Mouse (Mus musculus) heart, postnatal 0 days (tissue): Measurements from ENCODE around the gene Rapgef2. TPM values are rescaled to one million over a fixed set of nuclear protein-coding genes. Genes with fewer than 3 reads are reported as not detected.

ENCODE experiments used
- ATAC-seq: fragments of 200-750 bp; cut with Nextera tagmentation; 2 replicates; pipeline ENCODE4 v1.8.0; 2017; ENCODE audit warnings: low read depth, moderate number of reproducible peaks, moderate library complexity; ENCODE audit not compliant: insufficient read depth
- DNase-seq: peaks from one replicate; pipeline ENCODE4 v3.0.0-alpha.2; 2016; ENCODE audit warnings: low spot score
- H3K27ac ChIP-seq: fragments of 300-500 bp; sonication (generic); 2 replicates; pipeline ENCODE4 v1.5.1; 2014; ENCODE audit warnings: low read depth, mild to moderate bottlenecking
- H3K27me3 ChIP-seq: fragments of 300-500 bp; sonication (generic); 2 replicates; pipeline ENCODE4 v1.6.1; 2014; ENCODE audit warnings: low read length, mixed read lengths; ENCODE audit not compliant: control insufficient read depth, insufficient read depth
- H3K36me3 ChIP-seq: fragments of 300-500 bp; sonication (generic); replicated peaks from 2 replicates; pipeline ENCODE4 v1.6.1; 2014; ENCODE audit warnings: low read length, mixed read lengths; ENCODE audit not compliant: control insufficient read depth, insufficient read depth
- H3K4me1 ChIP-seq: fragments of 300-500 bp; sonication (generic); 2 replicates; pipeline ENCODE4 v1.6.1; 2014; ENCODE audit warnings: antibody characterized with exemption; ENCODE audit not compliant: control insufficient read depth, insufficient read depth
- H3K4me2 ChIP-seq: fragments of 300-500 bp; sonication (generic); 2 replicates; pipeline ENCODE4 v1.6.1; 2014; ENCODE audit warnings: low read depth, mild to moderate bottlenecking, low read length, moderate library complexity
- H3K4me3 ChIP-seq: fragments of 300-500 bp; sonication (generic); 2 replicates; pipeline ENCODE4 v1.5.1; 2014; ENCODE audit warnings: low read depth, low read length
- H3K9ac ChIP-seq: fragments of 300-500 bp; sonication (generic); replicated peaks from 2 replicates; pipeline ENCODE4 v1.6.1; 2014; ENCODE audit warnings: low read depth, low read length, mixed read lengths
- H3K9me3 ChIP-seq: fragments of 300-500 bp; sonication (generic); replicated peaks from 2 replicates; pipeline ENCODE4 v1.6.1; 2016; ENCODE audit warnings: low read length; ENCODE audit not compliant: control insufficient read depth
- CTCF ChIP-seq: IDR thresholded peaks from 2 replicates; pipeline ENCODE4 v1.5.1; 2016; ENCODE audit warnings: antibody characterized with exemption, control low read depth, low read depth
- EP300 ChIP-seq: IDR thresholded peaks from 2 replicates; pipeline ENCODE4 v1.6.1; 2016; ENCODE audit warnings: antibody characterized with exemption, low read depth
- WGBS: fragments of 180-500 bp; shearing (Covaris S2); extraction: QIAGEN DNeasy Blood & Tissue Kit; methylation state at CpG from one replicate; pipeline ENCODE4 v1.1.7; 2014; 5-methylcytosine and 5-hydroxymethylcytosine counted together
- polyA plus RNA-seq: library from polyadenylated mRNA; unstranded; fragments of >200 nt; fragmentation: Nextera tagmentation; extraction: Ambion mirVana; gene quantifications from 2 replicates; pipeline ENCODE4 v1.2.1, GENCODE M21; 2015
- total RNA-seq: library from RNA; depleted of rRNA; stranded (reverse); fragments of >200 nt; gene quantifications from 2 replicates; pipeline ENCODE4 v1.2.3, GENCODE M21; 2014; ENCODE audit warnings: low replicate concordance

The Rapgef2 gene
- total and polyA plus RNA-seq, 2 experiments from 2014 or later = 3.5 to 30.3 TPM

DNA sequence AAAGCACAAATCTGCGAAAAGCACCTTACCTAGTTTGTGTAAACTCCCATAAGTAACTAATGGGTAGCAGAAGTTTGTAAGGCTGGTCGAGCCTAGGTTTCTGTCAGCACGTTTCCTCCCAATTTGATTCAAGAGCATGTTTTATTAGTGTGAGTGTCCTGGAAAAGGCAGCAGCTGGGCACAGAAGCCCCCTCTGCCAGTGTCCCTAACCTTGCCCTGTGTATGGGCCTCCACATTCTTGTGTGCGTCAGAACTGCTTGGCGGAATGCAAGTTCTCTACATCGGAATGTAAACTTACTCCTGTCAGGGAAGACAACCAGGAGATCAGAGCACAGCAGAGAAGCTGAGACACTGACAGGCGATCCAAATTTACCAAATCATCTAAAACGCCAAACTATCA lies 106.2 kb downstream of the Rapgef2 start:
- 19% methylated on average over 8 of the region's 8 CpGs for WGBS

DNA sequence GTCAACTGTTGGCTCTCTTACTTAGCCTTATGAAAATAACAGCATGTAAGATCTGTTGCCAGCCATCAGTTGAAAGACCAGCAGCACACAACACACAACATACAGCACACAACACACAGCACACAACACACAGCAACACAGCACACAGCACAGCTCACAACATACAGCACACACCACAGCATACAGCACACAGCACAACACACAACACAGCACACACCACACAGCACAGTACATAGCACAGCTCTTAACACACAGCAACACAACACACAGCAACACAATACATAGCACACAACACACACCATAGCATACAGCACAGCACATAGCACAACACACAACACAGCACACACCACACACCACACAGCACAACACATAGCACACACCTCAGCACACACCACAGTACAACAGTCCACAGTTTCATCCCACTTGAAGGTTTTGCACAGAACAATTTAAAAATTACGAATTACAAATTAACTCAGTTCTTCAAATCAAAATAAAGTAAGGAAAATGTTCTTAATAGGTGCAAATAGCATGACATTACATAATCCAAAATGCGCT lies 106.7 kb downstream of the Rapgef2 start:
- 62% methylated on average over 2 of the region's 2 CpGs for WGBS
- Histone ChIP-seq H3K4me1 (peaks cover 53% of the 10 kb centered on the region), H3K27me3 (no peaks in the 10 kb centered on the region), H3K4me3 (peak overlapping the region; percentile 48), H3K9me3 (no peaks in the 10 kb centered on the region), H3K4me2 (peak overlapping the region; percentile 66), H3K27ac (peak overlapping the region; percentile 98), H3K36me3 (no peaks in the 10 kb centered on the region), H3K9ac (peak overlapping the region; percentile 60)
- ATAC-seq (no peak), DNase-seq (no peak)
- no peak for TF ChIP-seq EP300
- no peak for TF ChIP-seq CTCF

More for the DNA sequence above, 106.2 kb downstream of the Rapgef2 start:
- Histone ChIP-seq H3K4me2 (peak overlapping the region; percentile 66), H3K4me1 (peaks cover 53% of the 10 kb centered on the region), H3K9me3 (no peaks in the 10 kb centered on the region), H3K27me3 (no peaks in the 10 kb centered on the region), H3K27ac (peak overlapping the region; percentile 98), H3K36me3 (no peaks in the 10 kb centered on the region), H3K9ac (peak overlapping the region; percentile 60), H3K4me3 (peak overlapping the region; percentile 48)
- DNase-seq (no peak), ATAC-seq (0 out of 2 replicates have a peak, but pooled peaks have one; percentile 15)
- TF ChIP-seq EP300 = no peak
- TF ChIP-seq CTCF = no peak

DNA sequence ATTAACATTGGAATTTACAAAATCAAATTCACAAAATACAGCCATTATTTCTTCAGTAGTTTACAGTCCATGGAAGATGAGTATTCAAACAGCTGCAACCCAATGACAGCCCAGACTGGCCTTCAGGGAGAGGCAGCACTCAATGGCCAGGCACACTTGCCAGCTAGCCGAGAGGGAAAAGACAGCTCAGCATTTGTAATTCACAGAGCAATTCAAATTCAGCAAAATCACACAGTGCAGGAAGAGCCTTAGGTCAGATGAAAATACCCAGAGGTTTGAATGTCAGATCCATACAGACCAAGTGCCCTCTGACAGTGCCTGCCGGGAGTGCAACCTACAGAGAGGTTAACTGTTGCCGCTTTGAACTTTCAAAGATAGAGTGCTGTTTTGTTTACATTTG lies 107.6 kb downstream of the Rapgef2 start:
- peak overlapping the region; percentile 48 for H3K4me3 ChIP-seq
- TF ChIP-seq CTCF (no peak), EP300 (no peak)
- H3K9ac ChIP-seq = 0 out of 2 replicates have a peak overlapping the region, but pooled peaks have one; percentile 60
- no peaks in the 10 kb centered on the region; the same call in 1 of the 2 replicates for H3K36me3 ChIP-seq
- H3K27ac ChIP-seq = peak overlapping the region; percentile 98; the same call in 1 of the 2 replicates
- H3K4me2 ChIP-seq = peak overlapping the region; percentile 66
- DNase-seq (no peak), ATAC-seq (no peak)
- no peaks in the 10 kb centered on the region for H3K9me3 ChIP-seq
- H3K27me3 ChIP-seq = no peaks in the 10 kb centered on the region
- H3K4me1 ChIP-seq = peaks cover 53% of the 10 kb centered on the region
- WGBS = 22% methylated on average over 3 of the region's 3 CpGs

GRCm38 (mm10) chr3:79178070-79178469 lies 108.2 kb downstream of the Rapgef2 start:
- H3K4me2 ChIP-seq = peak overlapping the region; percentile 66

DNA sequence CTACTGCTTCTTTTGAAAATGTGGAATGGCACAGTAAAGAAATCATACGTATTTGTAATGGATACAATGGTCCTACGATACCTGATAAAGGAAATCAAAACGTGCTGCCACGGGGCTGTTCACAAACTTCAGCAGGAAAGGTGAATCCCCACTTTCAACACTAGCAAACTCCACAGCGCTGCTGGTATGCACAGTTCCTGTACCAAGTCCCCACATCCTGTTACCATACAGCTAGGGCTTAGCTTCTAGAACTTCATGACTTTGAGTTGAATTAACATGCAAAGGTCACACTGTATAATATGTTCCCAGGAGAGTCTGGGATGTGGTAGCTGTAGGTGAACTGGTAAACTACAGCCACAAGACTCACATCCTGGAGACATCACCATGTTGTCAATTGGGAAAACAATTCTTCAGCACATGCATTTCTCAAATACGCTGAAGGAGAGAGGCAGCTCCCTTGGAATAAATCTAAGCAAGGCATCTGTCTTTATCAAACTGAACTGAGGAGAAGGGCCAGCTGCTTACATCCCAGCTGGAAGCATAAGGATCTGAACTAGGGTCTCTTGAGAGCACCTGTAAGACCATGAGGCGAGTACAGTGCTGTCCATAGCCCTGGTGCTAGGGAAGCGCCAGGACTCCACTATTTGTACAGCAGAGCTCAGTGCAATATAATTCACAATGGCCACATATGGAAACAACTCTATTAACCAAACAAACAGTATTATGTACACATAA lies 109.0 kb downstream of the Rapgef2 start:
- DNase-seq = no peak
- Histone ChIP-seq H3K4me3 (0 out of 2 replicates have a peak overlapping the region, but pooled peaks have one; percentile 48), H3K9me3 (no peaks in the 10 kb centered on the region), H3K27me3 (no peaks in the 10 kb centered on the region), H3K4me2 (peak overlapping the region; percentile 66), H3K9ac (no peak overlapping the region), H3K27ac (peak overlapping the region; percentile 98), H3K4me1 (peaks cover 51% of the 10 kb centered on the region), H3K36me3 (peaks cover 8% of the 10 kb centered on the region)
- no peak for ATAC-seq
- TF ChIP-seq EP300 (no peak), CTCF (no peak)
- 76% methylated on average over 8 of the region's 8 CpGs for WGBS

More at GRCm38 (mm10) chr3:79178070-79178469, 108.2 kb downstream of the Rapgef2 start:
- Histone ChIP-seq H3K9me3 (no peaks in the 10 kb centered on the region), H3K4me3 (peak overlapping the region; percentile 48), H3K4me1 (peaks cover 53% of the 10 kb centered on the region), H3K27ac (peak overlapping the region; percentile 98), H3K36me3 (peaks cover under 1% of the 10 kb centered on the region), H3K9ac (peak overlapping the region; percentile 9; the same call in 1 of the 2 replicates), H3K27me3 (no peaks in the 10 kb centered on the region)
- no peak for TF ChIP-seq CTCF
- no peak for TF ChIP-seq EP300
- ATAC-seq (no peak), DNase-seq (no peak)
- WGBS = 82% methylated on average over 6 of the region's 6 CpGs
